Mouse (Mus musculus) hindbrain, embryonic 12.5 days (tissue): ENCODE results near the gene Tagln3. TPM values are rescaled to one million over a fixed set of nuclear protein-coding genes. Genes with fewer than 3 reads are reported as not detected.

ENCODE experiments used
- ATAC-seq: fragments of 200-750 bp; cut with Nextera tagmentation; 2 replicates; pipeline ENCODE4 v1.8.0; 2017; ENCODE audit warnings: moderate TSS enrichment; ENCODE audit not compliant: low FRiP score
- H3K27ac ChIP-seq: fragments of 300-500 bp; sonication (generic); 2 replicates; pipeline ENCODE4 v1.5.1; 2016; ENCODE audit warnings: mild to moderate bottlenecking
- H3K27me3 ChIP-seq: fragments of 300-500 bp; sonication (generic); 2 replicates; pipeline ENCODE4 v1.6.1; 2016; ENCODE audit warnings: mild to moderate bottlenecking
- H3K36me3 ChIP-seq: fragments of 300-500 bp; sonication (generic); 2 replicates; pipeline ENCODE4 v1.6.1; 2016; ENCODE audit warnings: mild to moderate bottlenecking
- H3K4me1 ChIP-seq: fragments of 300-500 bp; sonication (generic); 2 replicates; pipeline ENCODE4 v1.6.1; 2016
- H3K4me2 ChIP-seq: fragments of 300-500 bp; sonication (generic); replicated peaks from 2 replicates; pipeline ENCODE4 v1.6.1; 2016; ENCODE audit warnings: mild to moderate bottlenecking
- H3K4me3 ChIP-seq: fragments of 300-500 bp; sonication (generic); 2 replicates; pipeline ENCODE4 v1.5.1; 2016; ENCODE audit warnings: mild to moderate bottlenecking
- H3K9ac ChIP-seq: fragments of 300-500 bp; sonication (generic); 2 replicates; pipeline ENCODE4 v1.6.1; 2016; ENCODE audit warnings: mild to moderate bottlenecking, moderate library complexity
- H3K9me3 ChIP-seq: fragments of 300-500 bp; sonication (generic); replicated peaks from 2 replicates; pipeline ENCODE4 v1.6.1; 2016; ENCODE audit warnings: mild to moderate bottlenecking
- WGBS: fragments of 180-500 bp; shearing (Covaris S2); methylation state at CpG from one replicate; pipeline ENCODE4 v1.1.7; 2016; 5-methylcytosine and 5-hydroxymethylcytosine counted together
- polyA plus RNA-seq: library from polyadenylated mRNA; unstranded; fragments of >200 nt; fragmentation: Nextera tagmentation; extraction: Ambion mirVana; gene quantifications from 2 replicates; pipeline ENCODE4 v1.2.1, GENCODE M21; 2016

Gene Tagln3
- polyA plus RNA-seq, 1 experiment from 2014 or later = 410 TPM

- 63% methylated on average over 4 of the region's 4 CpGs for WGBS
- no peak overlapping the region for H3K4me2 ChIP-seq
- no peak overlapping the region for H3K9ac ChIP-seq
- H3K36me3 ChIP-seq = no peaks in the 10 kb centered on the region
- no peaks in the 10 kb centered on the region for H3K9me3 ChIP-seq
- no peak overlapping the region for H3K4me3 ChIP-seq
- no peaks in the 10 kb centered on the region for H3K27me3 ChIP-seq
- no peak overlapping the region for H3K27ac ChIP-seq
- H3K4me1 ChIP-seq = no peaks in the 10 kb centered on the region; the same call in 1 of the 2 replicates
- ATAC-seq = no peak
These were observed 54.4 kb downstream of the Tagln3 start for GRCm38 (mm10) chr16:45670005-45670404.

GRCm38 (mm10) chr16:45668178-45668577 is 56.2 kb downstream of the Tagln3 start:
- Histone ChIP-seq H3K27me3 (no peaks in the 10 kb centered on the region), H3K36me3 (no peaks in the 10 kb centered on the region), H3K27ac (no peak overlapping the region), H3K9me3 (no peaks in the 10 kb centered on the region), H3K4me3 (no peak overlapping the region), H3K9ac (no peak overlapping the region), H3K4me2 (no peak overlapping the region), H3K4me1 (no peaks in the 10 kb centered on the region; the same call in 1 of the 2 replicates)
- no peak for ATAC-seq
- 72% methylated on average over 3 of the region's 3 CpGs for WGBS

DNA sequence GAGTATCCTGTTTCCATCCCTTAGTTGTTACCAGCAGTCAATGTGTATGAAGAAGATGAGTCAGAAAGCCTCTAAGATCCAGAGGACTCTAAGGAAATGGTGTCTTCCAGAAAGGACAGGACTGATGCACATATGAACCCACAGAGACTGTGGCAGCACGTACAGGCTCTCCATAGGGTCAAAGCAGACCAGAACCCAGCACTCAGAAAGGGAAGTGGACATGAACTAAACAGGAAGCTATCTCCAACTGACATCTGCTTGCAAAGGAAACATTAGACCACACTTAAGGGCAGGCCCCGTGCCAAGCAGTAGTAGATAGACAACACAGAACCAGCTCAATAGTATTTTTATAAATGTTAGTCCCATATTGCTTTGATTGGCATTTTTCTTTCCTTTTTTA is 58.3 kb downstream of the Tagln3 start:
- no peaks in the 10 kb centered on the region for H3K36me3 ChIP-seq
- H3K9me3 ChIP-seq = no peaks in the 10 kb centered on the region
- 77% methylated on average over 2 of the region's 2 CpGs for WGBS
- no peak overlapping the region for H3K4me3 ChIP-seq
- no peak for ATAC-seq
- no peak overlapping the region for H3K4me2 ChIP-seq
- H3K27me3 ChIP-seq = no peaks in the 10 kb centered on the region
- H3K27ac ChIP-seq = no peak overlapping the region
- no peaks in the 10 kb centered on the region; the same call in 1 of the 2 replicates for H3K4me1 ChIP-seq
- H3K9ac ChIP-seq = no peak overlapping the region

DNA sequence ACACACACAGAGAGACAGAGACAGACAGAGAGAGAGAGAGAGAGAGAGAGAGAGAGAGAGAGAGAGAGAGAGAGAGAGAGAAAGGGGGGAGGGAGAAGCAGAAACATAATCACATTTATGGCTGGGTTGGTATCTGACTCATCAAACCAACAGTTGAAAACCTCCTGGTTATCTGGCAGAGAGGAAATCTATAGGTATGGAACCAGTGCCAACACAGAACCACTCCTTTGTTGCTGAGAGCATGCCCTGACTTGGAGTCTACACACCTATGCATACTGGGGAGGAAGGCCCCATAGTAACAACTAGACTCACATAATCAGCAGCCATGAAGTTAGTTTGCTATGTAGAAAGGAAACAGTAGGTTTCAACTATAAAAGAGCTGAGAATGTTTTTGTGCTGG is 62.0 kb downstream of the Tagln3 start:
- no peak overlapping the region for H3K4me2 ChIP-seq
- no peaks in the 10 kb centered on the region for H3K9me3 ChIP-seq
- no peaks in the 10 kb centered on the region for H3K36me3 ChIP-seq
- no peak overlapping the region for H3K27ac ChIP-seq
- H3K27me3 ChIP-seq = no peaks in the 10 kb centered on the region
- H3K4me1 ChIP-seq = no peaks in the 10 kb centered on the region
- H3K4me3 ChIP-seq = no peak overlapping the region
- H3K9ac ChIP-seq = no peak overlapping the region
- ATAC-seq = no peak

Other genes with a start within 250 kb of the Tagln3 start
- gene Gm609, start 231.6 kb downstream of the Tagln3 start, polyA plus RNA-seq = not detected in 2 replicates
- gene Gm17783, start 192.6 kb downstream of the Tagln3 start, polyA plus RNA-seq = not detected in 2 replicates
- gene Slc9c1, start 189.3 kb downstream of the Tagln3 start, polyA plus RNA-seq = not detected in 2 replicates
- 0.08 TPM in 1 of 2 replicates, not detected in the other for gene Gcsam, start 114.2 kb downstream of the Tagln3 start, polyA plus RNA-seq
- 0.27 TPM in 1 of 2 replicates, not detected in the other for gene BC016579, start 70.5 kb downstream of the Tagln3 start, polyA plus RNA-seq
- gene Tmprss7, start 30.9 kb downstream of the Tagln3 start, polyA plus RNA-seq = 0.23 and 0.31 TPM in 2 replicates
- 41.8 and 42.8 TPM in 2 replicates for gene Abhd10, start 18.3 kb upstream of the Tagln3 start, polyA plus RNA-seq
- gene Phldb2, start 229.0 kb upstream of the Tagln3 start, polyA plus RNA-seq = 34.5 and 43.7 TPM in 2 replicates